Mouse (Mus musculus) cerebellum, adult 2 months (tissue): ENCODE data around the gene Pus7l.

Source experiments
- CTCF ChIP-seq: fragments of 200-500 bp; IDR thresholded peaks from 2 replicates; pipeline ENCODE4 v1.5.1; 2011; ENCODE audit warnings: low read depth, mild to moderate bottlenecking, control low read depth, low read length, moderate library complexity, borderline replicate concordance; ENCODE audit not compliant: insufficient read depth
- POLR2A ChIP-seq: fragments of 200-500 bp; IDR thresholded peaks from 2 replicates; pipeline ENCODE4 v1.6.1; 2011; ENCODE audit warnings: low read length, control low read depth, borderline replicate concordance; ENCODE audit not compliant: insufficient read depth

GRCm38 (mm10) chr15:94574566-94575268 is 31.4 kb upstream of the Pus7l start:
- TF ChIP-seq CTCF (no peak), POLR2A (no peak)
